Mouse (Mus musculus): ENCODE data around the gene Prdx5.

Gene Prdx5

DNA sequence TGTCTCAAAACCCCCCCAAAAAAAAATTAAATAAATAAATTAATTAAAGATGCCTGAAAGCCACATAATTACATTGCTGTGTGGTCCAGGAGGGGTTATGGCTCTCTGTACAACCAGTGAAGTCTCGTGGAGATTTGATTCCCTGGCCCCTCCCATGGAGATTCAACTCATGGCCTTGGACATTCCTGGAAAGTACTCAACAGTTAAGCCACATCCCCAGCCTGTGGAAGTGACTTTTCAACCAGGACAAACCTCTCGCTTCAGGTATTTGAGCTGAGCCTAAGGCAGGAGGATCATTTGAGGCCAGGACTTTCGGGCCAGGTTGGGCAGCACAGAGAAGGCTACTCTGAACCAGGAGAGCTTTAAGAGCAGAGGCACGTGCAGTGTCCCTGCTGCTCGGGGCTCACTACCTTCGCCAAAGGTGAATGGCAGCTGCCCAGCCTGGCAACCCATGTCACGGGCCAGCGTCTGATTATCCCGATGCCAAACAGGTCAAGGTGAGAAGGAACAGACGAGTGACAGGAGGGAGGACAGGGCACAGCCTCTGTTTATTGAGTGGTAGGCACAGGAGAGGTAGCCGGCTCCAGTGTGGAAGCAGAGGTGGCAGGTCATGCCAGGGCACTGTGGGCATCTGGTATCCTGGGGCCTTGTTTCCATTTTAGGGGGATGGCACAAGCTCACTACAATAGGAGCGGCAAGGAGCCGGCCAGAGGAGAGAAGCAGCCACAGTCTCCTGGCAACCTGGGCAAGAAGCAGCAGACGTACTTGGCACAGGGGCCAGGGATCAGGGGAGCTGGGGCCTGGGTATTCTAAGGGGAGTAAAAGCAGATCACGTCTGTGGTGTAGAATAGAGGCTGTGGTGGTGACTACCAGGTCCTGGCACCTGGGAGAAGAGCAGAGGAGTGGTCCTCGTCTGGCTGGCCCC lies 27.9 kb upstream of the Prdx5 start:
- in situ Hi-C loops (cut with MseI, MboI): no loop called here

DNA sequence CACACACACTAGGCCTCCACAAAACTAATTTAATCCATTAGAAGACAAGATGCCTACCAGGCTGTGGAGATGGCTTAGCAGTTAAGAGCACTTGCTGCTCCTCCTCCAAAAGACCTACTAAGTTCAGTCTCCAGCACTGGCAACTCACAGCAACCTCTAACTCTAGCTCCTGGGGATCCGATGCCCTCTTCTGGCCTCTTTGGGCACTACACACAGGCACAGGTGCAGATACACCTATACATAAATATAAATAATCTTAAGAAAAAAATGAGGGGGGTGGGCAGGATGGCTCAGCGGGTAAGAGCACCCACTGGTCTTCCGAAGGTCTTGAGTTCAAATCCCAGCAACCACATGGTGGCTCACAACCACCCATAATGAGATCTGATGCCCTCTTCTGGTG lies 26.4 kb upstream of the Prdx5 start:
- in situ Hi-C loops (cut with MseI, MboI): no loop called here

DNA sequence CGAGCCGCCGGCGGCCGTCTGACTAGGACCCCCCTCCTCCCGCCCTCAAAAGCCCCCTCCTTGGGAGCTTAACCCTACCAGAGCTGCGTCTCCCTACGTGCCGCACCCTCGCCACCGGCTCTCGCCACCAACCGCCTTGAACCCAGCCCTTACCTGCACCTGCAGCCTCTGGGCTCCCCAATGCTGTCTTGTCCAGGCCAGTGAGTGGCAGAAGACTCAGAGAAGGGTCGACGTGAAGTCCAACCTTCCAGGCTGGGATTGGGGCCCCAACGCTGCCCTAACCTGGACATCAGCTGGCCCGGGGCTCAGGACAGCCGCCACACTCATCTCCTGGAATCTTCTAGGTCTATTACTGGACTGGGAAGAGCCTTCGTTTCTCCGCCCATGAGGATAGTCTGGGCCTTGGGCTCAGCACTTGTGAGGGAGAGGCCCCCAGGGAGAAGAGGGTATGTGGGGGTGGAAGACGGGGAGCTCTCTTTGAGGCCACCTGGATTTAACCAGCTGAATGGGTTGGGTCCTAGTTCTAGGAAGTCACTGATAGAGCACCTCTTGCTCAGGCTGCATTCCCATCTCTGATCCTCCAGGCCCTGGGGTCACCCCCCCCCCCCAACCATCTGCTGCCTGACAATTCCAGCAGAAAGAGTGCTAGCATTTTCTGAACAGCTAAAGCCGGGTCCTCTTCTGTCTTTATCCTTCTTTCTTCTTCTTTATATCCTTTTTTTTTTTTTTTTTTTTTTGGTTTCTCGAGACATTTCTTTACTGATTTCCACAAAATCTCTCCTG lies 24.5 kb upstream of the Prdx5 start, which contains the start of gene Kcnk4:
Gene Kcnk4, minus strand, starts transcription at position 321 of the 783 bp plus-strand sequence.
- in situ Hi-C loops (cut with MseI, MboI): no loop called here

DNA sequence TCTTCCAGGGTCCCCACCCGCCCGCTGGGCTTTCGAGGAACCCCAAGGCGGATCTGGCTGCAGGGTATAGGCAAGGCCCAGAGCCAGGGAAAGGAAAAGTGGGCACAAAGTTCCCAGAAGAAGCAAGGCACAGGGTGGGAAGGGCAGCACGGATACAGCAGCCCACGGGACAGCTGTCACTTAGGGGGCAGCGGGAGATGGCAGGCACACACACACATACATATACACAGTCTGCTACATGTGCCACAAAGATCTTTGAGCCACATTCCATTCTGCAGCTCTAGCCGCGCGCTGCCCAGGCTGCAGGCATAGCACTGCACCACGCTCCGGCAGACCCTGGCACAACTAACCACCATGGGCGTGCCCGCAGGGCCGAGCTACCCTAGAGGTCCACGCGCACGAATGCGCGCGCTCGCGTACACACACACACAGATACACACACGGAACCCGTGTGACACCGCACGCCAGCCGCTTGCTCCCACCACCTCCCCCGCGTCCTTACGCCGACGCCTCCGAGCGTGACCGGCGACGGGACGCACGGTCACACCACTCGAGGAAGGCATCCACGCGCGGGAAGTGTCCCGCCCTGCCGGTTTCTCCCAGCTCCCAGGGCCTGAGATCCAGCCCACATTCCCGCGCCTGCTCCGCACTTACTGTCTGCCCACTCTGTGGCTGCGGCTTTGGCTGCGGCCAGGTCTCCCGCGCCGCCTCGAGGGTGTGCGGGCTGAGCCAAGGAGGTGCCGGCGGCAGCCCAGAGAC lies 23.7 kb upstream of the Prdx5 start:
- in situ Hi-C loops (cut with MseI, MboI): no loop called here

DNA sequence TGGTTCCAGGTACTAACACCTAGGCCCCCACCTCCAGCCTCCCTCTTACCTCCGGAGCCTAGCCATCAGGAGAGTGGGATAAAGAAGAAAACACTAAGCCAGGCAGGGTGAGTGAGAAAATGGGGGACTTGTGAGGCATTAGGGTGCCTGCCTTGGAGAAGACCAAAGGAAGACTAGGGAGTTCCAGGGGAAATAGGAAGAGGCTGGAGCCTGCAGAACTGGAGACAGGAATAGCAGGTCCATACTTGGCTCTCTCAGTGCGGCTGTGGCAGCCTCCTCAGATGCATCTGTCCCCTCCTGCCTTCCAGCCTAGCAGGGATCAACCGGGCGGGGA lies 23.2 kb upstream of the Prdx5 start:
- in situ Hi-C loops (cut with MseI, MboI): no loop called here

DNA sequence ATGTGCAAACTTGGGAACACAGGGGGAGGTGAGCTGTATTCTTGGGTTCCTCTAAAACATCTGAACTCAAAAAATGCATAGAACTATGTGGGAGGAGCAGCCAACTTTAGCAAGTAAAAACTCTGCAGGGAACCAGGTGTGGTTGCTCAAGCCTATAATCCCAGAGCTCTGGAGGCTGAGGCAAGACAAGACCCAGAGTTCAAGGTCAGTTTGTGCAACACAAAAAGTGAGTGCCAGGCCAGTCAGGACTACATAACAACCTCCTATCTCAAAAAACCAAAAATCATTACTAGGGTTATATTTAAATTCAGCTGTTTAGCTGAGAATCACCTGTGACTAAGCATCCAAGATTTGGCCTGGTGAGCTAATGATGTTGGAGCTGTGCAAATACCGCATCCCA lies 22.1 kb upstream of the Prdx5 start:
- in situ Hi-C loops (cut with MseI, MboI): no loop called here

DNA sequence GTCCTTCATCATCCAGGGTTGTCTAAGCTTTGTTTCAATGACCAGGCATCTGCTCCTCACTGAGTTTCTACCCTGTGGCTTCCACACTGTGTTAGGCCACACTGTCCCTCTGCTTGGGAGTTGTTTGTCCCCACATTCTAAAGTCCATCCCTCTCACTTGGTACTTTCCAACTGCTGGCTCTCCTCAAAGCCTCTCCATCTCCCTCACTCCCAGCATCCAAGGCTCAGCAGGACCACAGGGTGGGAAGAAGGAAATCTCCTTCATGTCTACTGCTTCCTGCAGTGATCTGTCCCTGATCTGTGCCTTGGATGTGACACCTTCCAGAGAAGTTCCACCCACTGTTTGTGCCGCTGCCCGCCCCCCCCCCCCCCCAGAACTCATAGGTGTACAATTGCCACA lies 21.1 kb upstream of the Prdx5 start:
- in situ Hi-C loops (cut with MseI, MboI): no loop called here

DNA sequence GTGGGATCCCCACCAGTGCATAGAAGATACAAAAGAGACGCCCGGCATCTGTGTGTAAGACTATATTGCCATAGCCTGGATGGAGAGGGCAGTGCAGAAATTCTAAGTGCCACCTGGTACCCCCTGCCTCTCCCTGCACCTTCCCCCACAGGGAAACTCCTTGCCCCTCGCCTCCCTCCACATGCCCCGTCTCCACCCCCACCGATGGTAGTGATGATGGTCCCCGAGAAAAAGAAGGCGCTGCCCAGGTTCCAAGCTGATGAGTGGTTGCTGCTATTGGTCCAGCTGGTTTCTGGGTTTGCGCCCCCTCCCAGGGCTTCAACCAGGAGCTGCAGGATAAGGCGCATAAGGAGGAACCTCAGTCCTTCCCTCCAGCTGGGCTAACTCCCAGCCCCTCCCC lies 18.2 kb upstream of the Prdx5 start:
- in situ Hi-C loops (cut with MseI, MboI): no loop called here

DNA sequence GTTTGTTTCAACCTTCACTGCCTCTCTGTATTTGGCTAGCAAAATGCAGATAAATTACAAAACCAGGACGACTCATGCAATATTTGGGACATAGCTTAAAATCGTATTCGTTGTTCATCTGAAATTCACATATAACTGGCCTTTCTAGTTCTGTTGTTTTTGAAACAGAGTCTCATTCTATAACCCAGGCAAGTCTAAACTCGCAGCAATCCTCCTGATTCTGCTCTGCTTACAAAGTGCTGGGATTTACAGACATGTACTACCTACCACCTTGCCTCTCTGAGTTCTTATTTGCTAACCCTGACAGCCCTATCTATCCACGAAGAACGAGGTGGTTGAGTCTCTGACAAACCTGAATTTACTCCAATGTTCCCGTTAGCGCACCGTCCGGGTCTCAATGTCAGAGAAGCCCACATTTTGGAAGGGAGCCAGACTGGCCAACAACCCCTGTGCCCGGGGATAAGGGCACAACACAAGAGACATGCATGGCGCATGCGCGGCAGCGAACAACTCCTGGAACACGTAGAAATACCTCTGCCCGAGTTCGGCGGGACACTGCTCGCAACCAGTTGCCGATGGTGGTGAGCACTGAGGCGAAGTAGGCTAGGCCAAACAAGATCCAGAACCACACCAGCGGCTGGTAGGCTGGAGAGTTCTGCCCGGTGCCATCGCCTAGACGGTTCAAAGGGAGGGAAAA lies 16.8 kb upstream of the Prdx5 start:
- in situ Hi-C loops (cut with MseI, MboI): no loop called here

DNA sequence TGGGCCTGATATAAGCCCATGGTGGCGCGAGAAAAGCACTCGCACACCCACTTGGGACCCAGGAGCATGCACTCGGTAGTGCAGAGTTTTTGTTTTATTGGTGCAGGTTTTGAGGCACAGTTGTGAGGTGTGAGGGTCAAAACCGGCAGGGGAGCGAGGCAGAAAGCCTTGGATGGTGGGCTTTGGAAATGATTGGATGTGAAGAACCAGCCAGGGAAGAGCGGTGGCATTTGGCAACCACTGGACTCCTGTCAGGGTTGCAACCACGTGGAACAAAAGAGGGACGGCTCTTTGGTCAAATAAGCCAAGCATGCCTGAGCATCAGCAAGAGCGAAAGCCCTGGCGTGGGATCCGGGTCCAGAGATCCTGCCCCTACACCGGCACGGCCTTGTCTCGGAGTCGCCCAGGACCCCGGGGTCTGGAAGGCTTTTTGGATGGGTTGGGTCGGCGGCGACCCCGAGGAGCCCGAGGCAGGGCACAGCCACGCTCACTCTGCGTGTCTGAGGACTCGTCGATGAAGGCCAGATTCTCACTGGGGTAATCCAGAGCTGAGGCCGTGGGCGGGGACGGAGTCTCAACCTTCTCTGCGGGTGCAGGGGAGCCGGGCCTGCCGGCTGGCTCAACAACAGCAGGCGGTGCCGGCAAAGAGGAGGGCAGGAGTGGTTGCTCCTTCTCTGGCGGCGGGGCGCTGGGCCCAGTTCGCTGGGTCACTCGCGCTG lies 15.9 kb upstream of the Prdx5 start:
- in situ Hi-C loops (cut with MseI, MboI): no loop called here

DNA sequence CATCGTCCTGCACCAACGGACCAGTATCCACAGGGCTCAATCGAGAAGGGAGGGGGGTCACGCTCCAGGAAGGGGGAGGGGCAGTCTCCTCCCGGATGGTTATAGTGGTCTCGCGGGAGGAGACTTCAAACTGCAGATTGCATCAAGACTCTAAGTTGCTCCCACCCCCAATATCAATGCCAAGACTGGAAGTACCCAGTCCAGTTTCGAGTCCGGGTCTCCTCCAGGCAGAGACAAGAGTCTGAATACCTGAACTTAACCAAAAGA lies 15.3 kb upstream of the Prdx5 start, which contains the start of gene Catsperz:
Gene Catsperz, minus strand, starts transcription at position 74 of the 267 bp plus-strand sequence.
- in situ Hi-C loops (cut with MseI, MboI): no loop called here

DNA sequence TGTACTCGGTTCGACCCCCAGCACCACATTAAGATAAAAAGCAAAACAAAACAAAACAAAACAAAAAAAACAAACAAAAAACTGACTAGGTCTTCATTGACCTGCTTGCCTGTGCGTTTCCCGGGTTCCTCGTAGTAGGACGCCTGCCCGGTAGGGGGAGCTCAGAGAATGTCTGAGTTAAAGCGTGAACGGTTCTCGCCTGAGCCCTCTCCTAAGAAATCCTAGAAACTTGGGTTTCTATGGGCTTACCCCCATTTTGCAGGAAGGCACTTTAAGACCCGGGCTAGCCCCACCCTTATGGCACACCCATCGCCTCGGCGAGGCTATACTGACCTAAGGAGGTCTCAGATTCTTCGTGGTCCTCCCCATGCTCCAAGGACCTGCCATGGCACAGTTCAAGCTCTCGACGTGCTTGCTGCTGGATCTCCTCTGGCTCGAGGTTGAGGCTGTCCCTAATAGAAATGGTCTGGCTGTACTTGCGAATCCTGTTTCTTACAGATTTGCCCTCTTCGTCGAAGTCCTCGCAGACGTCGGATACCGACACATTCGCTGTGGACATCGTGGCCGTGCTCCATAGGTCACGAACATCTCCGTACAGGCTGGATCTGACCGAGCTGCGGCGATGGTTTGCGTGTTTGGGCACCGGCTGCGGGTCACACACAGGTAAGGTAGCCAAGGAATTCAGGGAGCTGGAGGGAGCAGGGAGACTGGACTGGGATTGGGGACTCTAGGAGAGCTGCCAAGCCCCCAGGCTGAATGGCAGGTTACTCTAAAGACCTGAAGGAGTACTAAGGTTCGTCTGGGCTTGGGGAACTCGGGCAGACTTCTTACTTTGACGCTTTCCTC lies 14.8 kb upstream of the Prdx5 start:
- in situ Hi-C loops (cut with MseI, MboI): no loop called here

DNA sequence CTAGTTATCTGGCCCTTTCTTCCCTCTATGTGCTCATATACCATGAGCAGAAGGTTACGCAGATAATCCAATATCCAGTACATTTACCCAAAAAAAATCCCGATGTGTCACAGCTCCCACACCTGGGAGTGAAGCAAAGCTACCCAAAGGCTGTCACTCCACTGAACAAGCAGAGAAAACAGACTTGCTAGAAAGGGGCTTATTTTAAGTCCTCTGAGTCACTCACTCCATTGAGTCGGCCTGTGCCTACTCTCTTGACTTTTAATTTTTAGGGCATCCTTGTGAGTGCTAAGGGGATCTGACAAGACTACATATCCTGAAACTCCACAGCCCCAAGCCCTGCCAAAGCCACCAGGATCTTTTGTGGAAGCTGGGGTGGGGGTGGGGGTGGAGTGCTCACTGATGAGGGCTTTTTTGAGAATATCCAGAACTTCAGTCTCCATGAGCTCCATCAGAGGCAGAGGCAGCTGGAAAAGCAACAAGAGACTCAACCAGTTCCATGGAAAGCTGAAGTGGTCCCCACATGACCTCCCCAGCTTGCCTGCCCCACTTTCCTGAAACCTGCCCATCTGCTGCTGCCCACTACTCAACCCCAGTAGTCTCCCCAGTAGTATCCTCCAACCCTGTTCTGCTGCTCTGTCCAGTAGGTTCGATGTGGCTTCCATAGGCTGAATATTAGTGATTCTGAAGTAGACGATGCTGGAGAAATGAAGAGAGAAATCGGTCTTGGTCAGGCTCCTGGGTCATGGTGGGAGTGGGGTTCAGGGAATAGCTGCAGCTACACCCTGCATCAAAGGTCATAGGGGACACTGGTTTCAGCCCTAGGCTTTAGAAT lies 13.2 kb upstream of the Prdx5 start:
- in situ Hi-C loops (cut with MseI, MboI): no loop called here

DNA sequence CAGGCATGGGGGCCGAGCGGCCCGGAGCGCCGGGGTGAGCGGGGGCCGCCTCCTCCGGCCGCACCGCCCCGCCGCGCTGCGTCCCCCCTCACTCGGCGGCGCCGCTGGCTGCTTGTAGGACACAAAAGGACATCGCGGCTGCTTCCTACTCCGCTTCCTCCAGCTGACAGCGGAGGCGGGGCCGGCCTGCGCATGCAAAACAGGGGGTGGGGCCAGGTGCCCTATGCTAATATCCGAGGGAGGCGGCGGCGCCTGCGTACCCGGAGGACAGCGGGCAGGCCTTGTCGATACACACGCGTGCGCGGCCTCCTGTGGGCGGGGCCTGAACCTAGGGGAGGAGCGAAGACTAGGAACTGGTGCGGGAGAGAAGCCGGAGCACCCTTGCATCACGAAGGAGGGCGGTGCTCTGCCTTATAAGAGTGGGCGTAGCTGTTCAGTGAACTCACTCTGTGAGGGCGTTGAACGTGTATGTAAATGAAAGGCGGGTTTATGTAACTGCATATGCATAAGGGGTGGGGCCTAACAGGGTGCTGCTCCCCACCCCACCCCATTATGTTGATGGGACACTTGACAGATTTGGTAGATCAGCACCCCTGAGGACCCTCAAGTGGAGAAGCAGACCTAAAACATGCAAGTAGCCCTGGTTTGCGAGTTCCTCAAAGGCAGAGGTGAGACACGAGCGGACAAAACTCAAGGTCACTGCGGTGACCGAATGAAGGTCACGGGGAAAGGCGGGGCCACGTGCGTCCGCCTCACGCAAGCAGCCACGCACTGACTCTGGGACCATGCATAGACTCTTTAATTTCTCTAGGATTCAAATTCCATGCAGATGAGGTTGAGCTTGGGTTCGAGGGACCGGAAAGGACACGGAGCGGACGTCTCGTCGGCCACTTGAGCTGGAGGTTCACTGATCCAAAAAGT lies 12.0 kb upstream of the Prdx5 start, which contains the start of gene Esrra:
Gene Esrra, minus strand, starts transcription at position 167 of the 921 bp plus-strand sequence.
- in situ Hi-C loops (cut with MseI, MboI): no loop called here

DNA sequence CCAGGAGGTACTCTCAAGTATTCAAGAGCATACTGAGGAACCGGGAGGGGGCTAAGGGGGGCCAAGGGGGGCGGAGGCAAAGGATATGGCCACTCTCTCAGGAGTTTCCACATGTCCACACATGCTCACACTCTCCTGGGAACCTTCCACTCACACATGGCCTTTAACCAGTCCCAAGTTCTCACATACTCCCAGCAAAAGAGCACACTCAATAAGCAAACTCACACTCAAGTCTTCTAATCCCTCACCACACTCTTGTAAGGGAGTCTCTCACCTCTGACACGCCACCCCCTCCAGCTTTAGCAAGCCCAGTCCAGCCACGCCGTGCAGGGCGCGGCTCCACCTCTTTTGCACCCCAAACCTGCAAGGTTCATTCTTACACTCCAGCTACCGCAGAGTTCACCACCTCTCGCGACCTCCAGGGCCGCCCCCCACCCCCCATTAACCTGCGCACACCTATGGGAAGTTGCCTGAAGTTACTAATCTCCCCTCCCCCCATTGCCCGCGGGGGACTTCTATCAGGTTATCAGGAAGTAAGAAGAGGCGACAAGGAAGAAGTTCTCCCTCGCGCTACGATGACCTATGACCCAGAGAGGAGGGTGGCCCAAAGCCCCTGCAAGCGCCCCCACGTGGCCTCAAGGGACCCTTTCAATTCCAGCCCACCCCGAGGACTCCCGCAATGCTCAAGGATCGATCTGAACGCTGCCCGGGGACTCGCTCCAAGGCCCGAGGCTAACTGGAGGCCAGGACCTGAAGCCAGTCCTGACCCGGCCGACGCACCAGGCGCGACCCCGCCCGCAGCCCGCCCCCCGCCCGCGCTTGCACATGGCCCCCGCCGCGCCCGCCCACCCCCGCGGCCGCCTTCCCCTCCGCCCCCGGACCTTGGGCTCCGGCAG lies 11.1 kb upstream of the Prdx5 start:
- in situ Hi-C loops (cut with MseI, MboI): no loop called here

DNA sequence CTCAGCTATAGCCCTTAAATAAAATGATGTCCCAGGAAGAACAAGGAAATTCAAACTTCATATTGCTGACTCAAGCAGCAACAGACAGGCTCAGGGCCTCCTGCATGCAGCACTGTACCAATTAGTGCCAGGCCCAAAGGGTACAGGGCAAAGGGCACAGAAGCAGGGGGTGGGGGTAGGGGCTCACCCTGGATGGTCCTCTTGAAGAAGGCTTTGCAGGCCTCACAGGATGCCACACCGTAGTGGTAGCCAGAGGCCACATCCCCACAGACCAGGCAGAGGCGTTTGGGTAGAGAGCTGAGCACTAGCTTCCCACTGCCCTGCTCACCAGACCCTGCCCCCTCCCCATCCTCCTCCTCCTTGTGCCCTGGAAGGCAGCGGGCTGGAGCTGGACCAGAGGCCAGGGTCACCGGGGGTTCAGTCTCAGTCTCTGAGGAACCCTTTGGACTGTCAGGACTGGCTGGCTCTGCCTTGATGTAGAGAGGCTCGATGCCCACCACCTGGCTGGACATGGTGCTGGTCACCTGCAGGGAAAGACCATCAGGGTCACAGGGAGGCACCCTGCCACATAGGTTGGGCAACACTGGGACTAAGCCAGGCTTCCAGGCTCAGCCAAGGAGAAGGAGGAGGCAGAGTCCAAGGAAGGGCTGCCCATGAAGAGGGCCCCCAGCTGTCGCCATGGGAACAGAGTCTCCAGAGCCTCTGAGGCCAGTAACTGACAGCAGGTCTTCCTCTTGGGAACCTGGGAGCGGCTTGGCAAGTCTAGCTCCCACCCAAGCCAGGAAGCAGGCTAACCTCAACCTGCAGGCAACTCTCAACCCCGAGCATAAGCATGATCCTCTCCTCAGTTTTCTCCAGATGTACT lies 10.2 kb upstream of the Prdx5 start:
- in situ Hi-C loops (cut with MseI, MboI): no loop called here
